Mouse (Mus musculus) C2C12 (cell line): ENCODE data around the gene Plod3.

ENCODE experiments used
- CEBPB ChIP-seq: IDR thresholded peaks from one replicate; pipeline ENCODE4 v1.6.1; 2011; ENCODE audit warnings: low read depth, mild to moderate bottlenecking, control low read depth, moderate library complexity
- CTCF ChIP-seq: IDR thresholded peaks from one replicate; pipeline ENCODE4 v1.5.1; 2011; ENCODE audit not compliant: control insufficient read depth, insufficient read depth, insufficient read length
- MAX ChIP-seq: IDR thresholded peaks from one replicate; pipeline ENCODE4 v1.6.1; 2011; ENCODE audit warnings: mild to moderate bottlenecking, control low read depth
- USF1 ChIP-seq: IDR thresholded peaks from one replicate; pipeline ENCODE4 v1.6.1; 2011; ENCODE audit warnings: low read depth, mild to moderate bottlenecking, control low read depth, moderate library complexity

DNA sequence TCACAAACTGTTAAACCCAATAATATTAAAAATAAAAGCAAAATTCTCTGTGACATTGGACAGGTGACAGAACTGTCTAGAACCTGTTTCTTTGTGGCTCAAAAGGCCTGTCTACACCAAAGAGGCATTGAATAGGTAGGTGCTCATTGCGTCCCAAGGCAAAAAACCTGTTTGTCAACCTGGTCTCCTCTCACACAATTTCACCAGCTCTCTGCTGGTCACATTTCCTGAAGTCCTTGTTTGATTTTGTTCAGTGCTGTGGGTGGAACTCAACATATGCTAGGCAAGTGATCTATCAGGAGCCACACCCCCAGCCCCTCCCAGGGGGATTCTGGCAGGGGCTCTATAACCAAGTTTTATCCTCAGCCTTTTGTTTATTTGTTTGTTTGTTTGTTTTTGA is 29.6 kb upstream of the Plod3 start:
- TF ChIP-seq CTCF (no peak), CEBPB (no peak), MAX (no peak), USF1 (no peak)
